Mouse (Mus musculus) forelimb bud, embryonic 11.5 days (tissue): ENCODE measurements around the gene Zbtb38.
"Not testable (repeated sequence)": the region's sequence is repeated elsewhere in the genome, so short reads cannot be mapped to it uniquely, and the experiment has no call there.

Source experiments
- DNase-seq: peaks from one replicate; pipeline ENCODE4 v3.0.0-alpha.2; 2012; ENCODE audit warnings: low read depth, low spot score

Gene Zbtb38

GRCm38 (mm10) chr9:96644002-96644401, 108.6 kb downstream of the Zbtb38 start:
- not testable (repeated sequence) for DNase-seq

DNA sequence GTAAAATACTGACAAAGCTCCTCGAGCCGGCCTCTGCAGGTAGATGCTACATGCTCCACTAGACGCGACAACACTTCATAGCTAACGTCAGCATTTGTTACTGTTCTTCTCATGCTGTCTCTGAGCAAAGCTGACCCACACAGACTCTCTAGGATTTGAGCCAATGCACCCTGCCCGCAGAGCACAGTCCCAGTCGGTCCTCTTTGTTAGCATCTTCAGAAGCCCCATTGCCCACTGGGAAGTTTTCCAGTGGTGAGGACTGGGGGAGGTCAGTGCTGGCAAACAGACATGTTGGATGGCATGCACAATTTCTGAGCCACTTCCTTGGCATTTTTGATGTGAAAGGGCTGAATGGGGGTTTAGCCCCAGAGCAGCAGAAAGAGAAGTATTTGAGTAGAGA, 113.2 kb downstream of the Zbtb38 start:
- no peak for DNase-seq

DNA sequence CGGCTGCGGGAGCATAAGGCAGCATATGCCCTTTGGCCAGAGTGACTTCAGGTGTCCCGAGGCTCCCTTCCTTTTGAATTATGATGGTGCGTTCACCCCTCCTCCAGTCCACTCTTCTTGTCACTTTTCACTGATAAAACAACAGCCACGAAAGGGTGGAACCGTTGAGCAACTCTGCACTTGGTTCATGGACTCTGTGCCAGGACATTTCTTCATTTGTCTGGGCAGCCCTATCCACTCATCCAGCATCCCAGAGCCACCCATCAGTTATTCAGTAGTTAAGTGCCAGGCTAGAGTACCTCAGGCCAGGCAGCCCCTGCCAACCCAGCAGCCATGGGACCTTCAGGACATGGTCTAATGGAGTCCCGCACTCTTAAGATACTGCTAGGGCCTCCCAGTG, 114.1 kb downstream of the Zbtb38 start:
- DNase-seq = no peak

DNA sequence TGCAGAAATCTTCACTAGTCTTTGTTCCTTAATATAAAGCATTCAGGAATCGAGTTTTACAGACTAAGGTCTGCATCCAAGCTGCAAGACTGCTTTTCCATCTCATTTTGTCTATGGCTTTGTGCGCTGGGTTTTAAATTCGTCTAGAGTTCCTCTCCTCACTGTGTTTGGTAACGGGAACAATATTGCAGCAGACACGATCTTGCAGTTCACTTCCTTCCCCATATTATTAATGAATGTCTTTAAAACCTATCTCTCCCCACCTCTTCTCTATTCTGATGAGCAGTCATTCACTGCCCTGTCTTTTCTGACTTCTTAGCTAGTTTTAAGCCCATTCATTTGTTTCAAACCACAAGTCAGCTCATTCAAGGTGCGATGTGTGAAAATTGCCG, 115.5 kb downstream of the Zbtb38 start:
- DNase-seq = no peak

DNA sequence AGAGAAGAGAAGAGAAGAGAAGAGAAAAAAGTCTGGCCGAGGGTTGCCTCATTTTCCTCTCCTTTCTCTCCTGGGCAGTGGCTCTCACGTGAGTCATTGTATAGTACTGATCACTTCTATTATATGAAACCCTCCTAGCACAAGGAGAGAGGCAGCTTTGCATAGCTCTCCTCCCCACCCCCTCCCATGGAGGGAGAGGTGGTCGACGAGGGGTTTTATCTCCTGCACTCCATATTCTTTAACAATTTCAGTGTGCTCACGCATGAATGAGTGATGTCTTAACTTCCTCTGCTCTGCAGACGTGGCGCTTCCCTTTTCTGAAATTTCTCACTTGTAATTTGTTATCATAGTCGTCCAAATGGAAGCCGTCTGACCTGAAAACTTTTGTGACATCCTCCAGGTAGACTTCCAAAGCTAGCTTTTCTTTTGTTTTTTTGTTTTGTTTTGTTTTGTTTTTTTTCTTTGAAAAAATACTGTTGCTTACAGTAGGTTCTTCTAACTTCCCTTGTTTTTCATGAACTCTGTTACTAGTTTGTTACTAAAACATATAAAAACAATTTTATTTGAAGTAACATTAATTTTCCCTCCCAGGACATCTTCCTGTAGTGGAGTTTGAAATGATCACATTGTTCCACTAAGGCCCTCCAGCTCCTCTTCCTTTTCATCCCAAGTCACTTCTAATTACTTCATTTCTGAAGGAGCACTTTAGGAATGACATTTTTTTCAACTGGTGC, 116.0 kb downstream of the Zbtb38 start:
- DNase-seq = no peak

DNA sequence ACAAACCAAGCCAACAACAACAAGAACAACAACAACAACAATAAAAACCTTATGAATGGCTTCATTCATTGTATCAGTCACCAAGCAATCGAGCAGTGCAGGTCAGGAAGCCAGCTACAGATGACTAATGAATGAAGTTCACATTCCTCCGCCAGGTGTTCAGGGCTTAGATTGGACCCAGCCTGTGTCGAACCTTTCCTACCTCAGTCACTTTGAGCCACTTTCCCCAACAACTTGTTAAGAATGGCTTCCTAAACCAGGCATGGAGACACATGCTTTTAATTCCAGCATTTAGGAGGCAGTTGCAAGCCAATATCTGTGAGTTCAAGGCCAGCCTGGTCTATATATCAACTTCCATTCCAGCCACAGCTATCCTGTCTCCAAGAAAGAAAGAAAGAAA, 116.7 kb downstream of the Zbtb38 start:
- no peak for DNase-seq

DNA sequence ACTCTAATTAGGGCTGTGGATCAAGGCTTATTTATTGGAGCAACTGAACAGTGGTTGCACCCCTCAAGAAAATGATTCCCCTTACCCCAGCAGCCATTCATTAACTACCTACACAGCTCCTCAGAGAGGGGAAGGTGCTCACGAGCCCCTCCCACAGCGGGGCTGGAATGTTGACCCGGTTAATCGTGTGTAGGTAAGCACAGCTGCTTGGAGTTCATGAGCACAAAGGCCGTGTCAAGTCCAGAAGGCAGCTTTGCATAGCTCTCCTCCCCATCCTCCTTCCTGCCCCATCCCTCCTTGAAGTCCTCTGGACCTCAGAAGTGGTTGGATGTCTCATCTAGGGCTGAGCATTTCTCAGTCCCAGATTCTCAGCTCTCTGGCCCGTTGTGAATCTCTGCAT, 117.5 kb downstream of the Zbtb38 start:
- DNase-seq = no peak

DNA sequence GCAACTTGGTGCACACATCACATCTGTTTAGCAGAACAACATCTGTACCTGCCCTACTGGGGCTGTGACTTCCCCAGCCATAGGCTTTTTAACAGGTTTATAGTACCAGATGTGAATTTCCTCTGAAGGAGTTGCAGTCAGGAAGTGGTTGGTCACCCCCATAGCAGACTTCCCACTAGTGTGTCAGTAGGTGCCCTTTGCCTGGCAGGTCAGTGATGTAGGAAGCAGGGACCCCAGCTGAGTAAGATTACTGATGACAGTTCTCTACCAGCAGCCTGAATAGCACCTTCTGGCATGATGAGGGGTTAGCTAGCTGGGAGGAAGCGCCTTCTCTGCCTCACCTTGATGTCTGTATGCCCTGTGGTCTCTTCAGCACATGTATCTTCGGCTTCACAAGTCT, 118.9 kb downstream of the Zbtb38 start:
- peak; percentile 29 for DNase-seq
